Mouse (Mus musculus) cerebellum, postnatal 14 days (tissue): Measurements from ENCODE around the gene Krtap3-3.
"Not testable (repeated sequence)": the region's sequence is repeated elsewhere in the genome, so short reads cannot be mapped to it uniquely, and the experiment has no call there.

Experiments
- DNase-seq, 2 experiments: peaks; one replicate each; pipeline ENCODE4 v3.0.0; 2021; ENCODE audit warnings: mixed read lengths in 2 of 2

Krtap3-3 gene

GRCm38 (mm10) chr11:99550765-99551164 is at the start of gene Krtap3-3:
Krtap3-3 (minus strand) TSS chr11:99550865.
- DNase-seq, result no peak

- DNase-seq, result not testable (repeated sequence)
Measured at GRCm38 (mm10) chr11:99597742-99598141, 47.1 kb upstream of the Krtap3-3 start, which contains the start of gene Krtap9-3. Krtap9-3 (minus strand) TSS chr11:99598105.

GRCm38 (mm10) chr11:99590981-99591380 is 40.3 kb upstream of the Krtap3-3 start, which contains the start of gene Krtap1-3:
Krtap1-3 (minus strand) TSS chr11:99591339.
- DNase-seq, result no peak

GRCm38 (mm10) chr11:99585096-99585495 is 34.4 kb upstream of the Krtap3-3 start:
- no peak for DNase-seq

GRCm38 (mm10) chr11:99583245-99583704 is 32.6 kb upstream of the Krtap3-3 start, which contains the start of gene Krtap1-4:
Krtap1-4 (minus strand) TSS chr11:99583654.
- DNase-seq, result no peak

- DNase-seq, result no peak
Measured at GRCm38 (mm10) chr11:99581564-99581963, 30.9 kb upstream of the Krtap3-3 start.

- no peak for DNase-seq
Measured at GRCm38 (mm10) chr11:99581051-99581450, 30.4 kb upstream of the Krtap3-3 start.

- DNase-seq, result no peak
Measured at GRCm38 (mm10) chr11:99580636-99581035, 30.0 kb upstream of the Krtap3-3 start, which contains the start of gene Krtap1-5. Krtap1-5 (minus strand) TSS chr11:99581016.

- DNase-seq, result peak; percentile 86 to 88
Measured at GRCm38 (mm10) chr11:99574106-99574505, 23.4 kb upstream of the Krtap3-3 start.

- DNase-seq, result no peak
Measured at GRCm38 (mm10) chr11:99573164-99573563, 22.5 kb upstream of the Krtap3-3 start.

- no peak for DNase-seq
Measured at GRCm38 (mm10) chr11:99566530-99566929, 15.9 kb upstream of the Krtap3-3 start, which contains the start of gene Krtap3-1. Krtap3-1 (minus strand) TSS chr11:99566630.

- DNase-seq, result no peak
Measured at GRCm38 (mm10) chr11:99562580-99562979, 11.9 kb upstream of the Krtap3-3 start.

- no peak for DNase-seq
Measured at GRCm38 (mm10) chr11:99559366-99559765, 8.7 kb upstream of the Krtap3-3 start, which contains the start of gene Gm11939. Gm11939 (minus strand) TSS chr11:99559466.

- no peak for DNase-seq
Measured at GRCm38 (mm10) chr11:99557976-99558745, 7.5 kb upstream of the Krtap3-3 start.

GRCm38 (mm10) chr11:99556753-99557152 is 6.1 kb upstream of the Krtap3-3 start, which contains the start of gene Krtap3-2:
Krtap3-2 (minus strand) TSS chr11:99556853.
- DNase-seq, result no peak

- DNase-seq, result no peak
Measured at GRCm38 (mm10) chr11:99556195-99556594, 5.5 kb upstream of the Krtap3-3 start.

GRCm38 (mm10) chr11:99547892-99548291 is 2.8 kb downstream of the Krtap3-3 start:
- DNase-seq, result no peak

GRCm38 (mm10) chr11:99539721-99540120 is 10.9 kb downstream of the Krtap3-3 start:
- DNase-seq, result peak; percentile 73 to 77

- no peak for DNase-seq
Measured at GRCm38 (mm10) chr11:99521288-99521860, 29.3 kb downstream of the Krtap3-3 start, which contains the start of gene Krt39. Krt39 (minus strand) TSS chr11:99521338.

- no peak for DNase-seq
Measured at GRCm38 (mm10) chr11:99514098-99514497, 36.6 kb downstream of the Krtap3-3 start.
